Mouse (Mus musculus) midbrain, postnatal 0 days (tissue): ENCODE measurements around the gene Vps41. TPM values are rescaled to one million over a fixed set of nuclear protein-coding genes. Genes with fewer than 3 reads are reported as not detected.

Source experiments
- ATAC-seq: fragments of 200-750 bp; cut with Nextera tagmentation; 2 replicates; pipeline ENCODE4 v1.8.0; 2017; ENCODE audit warnings: moderate number of reproducible peaks, mild to moderate bottlenecking, moderate TSS enrichment, moderate library complexity; ENCODE audit not compliant: low FRiP score
- DNase-seq: peaks from one replicate; pipeline ENCODE4 v3.0.0-alpha.2; 2015; ENCODE audit warnings: low spot score
- H3K27ac ChIP-seq: fragments of 300-500 bp; sonication (generic); 2 replicates; pipeline ENCODE4 v1.5.1; 2014; ENCODE audit warnings: low read depth, mild to moderate bottlenecking, low read length, mixed read lengths
- H3K27me3 ChIP-seq: fragments of 300-500 bp; sonication (generic); 2 replicates; pipeline ENCODE4 v1.6.1; 2014; ENCODE audit warnings: low read length, control low read depth, mixed read lengths; ENCODE audit not compliant: insufficient read depth
- H3K36me3 ChIP-seq: fragments of 300-500 bp; sonication (generic); 2 replicates; pipeline ENCODE4 v1.6.1; 2014; ENCODE audit warnings: low read length, control low read depth, mixed read lengths; ENCODE audit not compliant: insufficient read depth
- H3K4me1 ChIP-seq: fragments of 300-500 bp; sonication (generic); 2 replicates; pipeline ENCODE4 v1.6.1; 2014; ENCODE audit warnings: mild to moderate bottlenecking, control low read depth, antibody characterized with exemption, low read length, mixed read lengths; ENCODE audit not compliant: insufficient read depth
- H3K4me2 ChIP-seq: fragments of 300-500 bp; sonication (generic); 2 replicates; pipeline ENCODE4 v1.6.1; 2014; ENCODE audit warnings: low read depth, mild to moderate bottlenecking, low read length, mixed read lengths; ENCODE audit not compliant: poor library complexity, severe bottlenecking
- H3K4me3 ChIP-seq: fragments of 300-500 bp; sonication (generic); 2 replicates; pipeline ENCODE4 v1.5.1; 2014; ENCODE audit warnings: low read depth, mild to moderate bottlenecking, low read length, moderate library complexity
- H3K9ac ChIP-seq: fragments of 300-500 bp; sonication (generic); replicated peaks from 2 replicates; pipeline ENCODE4 v1.6.1; 2014; ENCODE audit warnings: mild to moderate bottlenecking, low read length, moderate library complexity, mixed read lengths; ENCODE audit not compliant: poor library complexity, severe bottlenecking
- H3K9me3 ChIP-seq: fragments of 300-500 bp; sonication (generic); 2 replicates; pipeline ENCODE4 v1.6.1; 2016; ENCODE audit warnings: low read length, control low read depth
- CTCF ChIP-seq: IDR thresholded peaks from 2 replicates; pipeline ENCODE4 v1.5.1; 2016; ENCODE audit warnings: antibody characterized with exemption, mild to moderate bottlenecking
- WGBS: fragments of 180-500 bp; shearing (Covaris S2); extraction: QIAGEN DNeasy Blood & Tissue Kit; methylation state at CpG from one replicate; pipeline ENCODE4 v1.1.7; 2014; 5-methylcytosine and 5-hydroxymethylcytosine counted together
- polyA plus RNA-seq: library from polyadenylated mRNA; unstranded; fragments of >200 nt; fragmentation: Nextera tagmentation; extraction: Ambion mirVana; gene quantifications from 2 replicates; pipeline ENCODE4 v1.2.1, GENCODE M21; 2015
- total RNA-seq: library from RNA; depleted of rRNA; stranded (reverse); fragments of >200 nt; gene quantifications from 2 replicates; pipeline ENCODE4 v1.2.3, GENCODE M21; 2014

Vps41 gene
- total and polyA plus RNA-seq, 2 experiments from 2014 or later = 98.4 to 102 TPM

- Histone ChIP-seq H3K9ac (no peak overlapping the region), H3K4me3 (no peak overlapping the region), H3K4me2 (no peak overlapping the region), H3K27me3 (no peaks in the 10 kb centered on the region), H3K36me3 (no peaks in the 10 kb centered on the region), H3K27ac (no peak overlapping the region), H3K9me3 (no peaks in the 10 kb centered on the region), H3K4me1 (no peaks in the 10 kb centered on the region)
- DNase-seq = no peak
- no peak for ATAC-seq
- TF ChIP-seq CTCF = no peak
- WGBS = 89% methylated on average over 5 of the region's 5 CpGs
These were observed 80.5 kb downstream of the Vps41 start for GRCm38 (mm10) chr13:18797555-18797954.

GRCm38 (mm10) chr13:18800434-18800833 lies 83.3 kb downstream of the Vps41 start:
- H3K36me3 ChIP-seq = no peaks in the 10 kb centered on the region
- no peaks in the 10 kb centered on the region for H3K27me3 ChIP-seq
- 84% methylated on average over 3 of the region's 3 CpGs for WGBS
- DNase-seq = no peak
- no peak overlapping the region for H3K4me2 ChIP-seq
- no peaks in the 10 kb centered on the region for H3K4me1 ChIP-seq
- ATAC-seq = no peak
- H3K27ac ChIP-seq = no peak overlapping the region
- no peak overlapping the region for H3K9ac ChIP-seq
- TF ChIP-seq CTCF = no peak
- H3K9me3 ChIP-seq = no peaks in the 10 kb centered on the region
- no peak overlapping the region for H3K4me3 ChIP-seq

- H3K36me3 ChIP-seq = peaks cover 16% of the 10 kb centered on the region; the same call in 1 of the 2 replicates
- DNase-seq (no peak), ATAC-seq (no peak)
- no peaks in the 10 kb centered on the region for H3K4me1 ChIP-seq
- H3K9ac ChIP-seq = no peak overlapping the region
- no peaks in the 10 kb centered on the region for H3K27me3 ChIP-seq
- H3K4me3 ChIP-seq = no peak overlapping the region
- no peaks in the 10 kb centered on the region for H3K9me3 ChIP-seq
- no peak overlapping the region for H3K4me2 ChIP-seq
- WGBS = 73% methylated on average over 4 of the region's 4 CpGs
- H3K27ac ChIP-seq = no peak overlapping the region
- TF ChIP-seq CTCF = no peak
These were observed 92.4 kb downstream of the Vps41 start for GRCm38 (mm10) chr13:18809465-18809864.

- H3K4me2 ChIP-seq = no peak overlapping the region
- H3K9ac ChIP-seq = no peak overlapping the region
- DNase-seq (peak; percentile 92), ATAC-seq (peak; percentile 88)
- H3K4me3 ChIP-seq = no peak overlapping the region
- TF ChIP-seq CTCF = peak; percentile 97
- no peaks in the 10 kb centered on the region for H3K27me3 ChIP-seq
- H3K36me3 ChIP-seq = peaks cover 22% of the 10 kb centered on the region; the same call in 1 of the 2 replicates
- WGBS = 18% methylated on average over 11 of the region's 11 CpGs
- H3K4me1 ChIP-seq = no peaks in the 10 kb centered on the region
- no peak overlapping the region for H3K27ac ChIP-seq
- no peaks in the 10 kb centered on the region for H3K9me3 ChIP-seq
These were observed 93.0 kb downstream of the Vps41 start for GRCm38 (mm10) chr13:18809978-18810675.

GRCm38 (mm10) chr13:18824420-18825123 lies 107.5 kb downstream of the Vps41 start:
- no peak for TF ChIP-seq CTCF
- DNase-seq = peak; percentile 40
- Histone ChIP-seq H3K4me1 (peaks cover 2% of the 10 kb centered on the region; the same call in 1 of the 2 replicates), H3K36me3 (0 out of 2 replicates have a peak, but pooled peaks cover 9% of the 10 kb centered on the region), H3K27me3 (no peaks in the 10 kb centered on the region), H3K9me3 (no peaks in the 10 kb centered on the region), H3K4me3 (no peak overlapping the region), H3K9ac (no peak overlapping the region), H3K27ac (peak overlapping the region; percentile 38; the same call in 1 of the 2 replicates), H3K4me2 (no peak overlapping the region)
- WGBS = 53% methylated on average over 10 of the region's 10 CpGs
- ATAC-seq = peak; percentile 65

GRCm38 (mm10) chr13:18827029-18827428 lies 109.9 kb downstream of the Vps41 start:
- no peak for TF ChIP-seq CTCF
- Histone ChIP-seq H3K4me1 (peaks cover 2% of the 10 kb centered on the region; the same call in 1 of the 2 replicates), H3K9ac (no peak overlapping the region), H3K9me3 (no peaks in the 10 kb centered on the region), H3K4me2 (no peak overlapping the region), H3K27ac (no peak overlapping the region), H3K27me3 (no peaks in the 10 kb centered on the region), H3K4me3 (no peak overlapping the region), H3K36me3 (0 out of 2 replicates have a peak, but pooled peaks cover 7% of the 10 kb centered on the region)
- ATAC-seq (no peak), DNase-seq (no peak)
- WGBS = 91% methylated on average over 10 of the region's 10 CpGs
